ENCODE assay signal across 12 mouse cellular contexts in genomic region chr3:57505991-57506390, GRCm38 (mm10).
DNase-seq lines count a peak whose midpoint lies in the region; ATAC-seq and TF ChIP-seq lines count a peak whose summit lies in the region.
"Had no signal": no experiment of that assay in that cellular context is flagged by ENCODE, and none has a peak within 500 bp of the region (broad histone marks: within the 10 kb centered on the region; RNA-seq: fewer than 3 reads in every experiment).

No protein-coding gene starts in this region.

- WGBS in forebrain, embryonic 15.5 days, result 87% methylated on average over 10 of the region's 10 CpGs

- H3K27me3 ChIP-seq in forebrain, embryonic 15.5 days, result no peaks in the 10 kb centered on the region
- H3K27me3 ChIP-seq: heart, embryonic 15.5 days; stomach, embryonic 15.5 days had no signal

- TF ChIP-seq CTCF in gastrocnemius, adult 2 months (IDR thresholded peaks at IDR 0.05), result no peak

- intact Hi-C loops in left cerebral cortex, postnatal 4 days (cut with DNase I), result no loop called here
- intact Hi-C loops in gastrocnemius, adult 2 months (cut with DNase I), result no loop called here

- no peaks in the 10 kb centered on the region for H3K36me3 ChIP-seq in forebrain, embryonic 15.5 days
- H3K36me3 ChIP-seq: heart, embryonic 15.5 days; stomach, embryonic 15.5 days had no signal

- peak overlapping the region; percentile 42 for H3K4me3 ChIP-seq in gastrocnemius, adult 2 months
- no peak overlapping the region for H3K4me3 ChIP-seq in forebrain, embryonic 15.5 days
- H3K4me3 ChIP-seq: heart, embryonic 15.5 days; stomach, embryonic 15.5 days had no signal

- no peak for ATAC-seq in forebrain, embryonic 15.5 days (replicated peaks)

- H3K4me2 ChIP-seq in forebrain, embryonic 15.5 days (replicated peaks), result no peak overlapping the region
- H3K4me2 ChIP-seq: heart, embryonic 15.5 days; stomach, embryonic 15.5 days had no signal

- H3K27ac ChIP-seq in gastrocnemius, adult 2 months, result peak overlapping the region; percentile 78
- no peak overlapping the region for H3K27ac ChIP-seq in forebrain, embryonic 15.5 days (replicated peaks)
- H3K27ac ChIP-seq: stomach, embryonic 15.5 days had no signal

- H3K4me1 ChIP-seq in forebrain, embryonic 15.5 days, result no peaks in the 10 kb centered on the region

- DNase-seq in cerebellum, adult 11-12 months, result peak; percentile 2
- DNase-seq in cerebellum, adult 8-10 months, result no peak
- peak; percentile 32 for DNase-seq in left cerebral cortex, postnatal 4 days
- no peak for DNase-seq in left cerebral cortex, adult 9 months (ENCODE audit: low spot score in 2 of 2)
- peak; percentile 82 for DNase-seq in gastrocnemius, adult 2 months
- DNase-seq in kidney, postnatal 10 days, result peak; percentile 31
- no peak for DNase-seq in ovary, adult 18-20 months (ENCODE audit: low spot score)
- DNase-seq: lung, adult 18-20 months; retina, postnatal 1 day had no signal

- H3K9me3 ChIP-seq in forebrain, embryonic 15.5 days, result no peaks in the 10 kb centered on the region
- H3K9me3 ChIP-seq: heart, embryonic 15.5 days; stomach, embryonic 15.5 days had no signal

- H3K9ac ChIP-seq in forebrain, embryonic 15.5 days (replicated peaks), result no peak overlapping the region
- H3K9ac ChIP-seq: heart, embryonic 15.5 days; stomach, embryonic 15.5 days had no signal

Comparison
In these comparisons a context has a peak if more than half of its experiments do, and no peak if none do; other contexts are left out.
1. DNase-seq: peak in cerebellum, adult 11-12 months (single experiment), left cerebral cortex, postnatal 4 days (single experiment), gastrocnemius, adult 2 months (single experiment) and kidney, postnatal 10 days (single experiment); none in cerebellum, adult 8-10 months (single experiment), left cerebral cortex, adult 9 months (0 of 2) and ovary, adult 18-20 months (single experiment).